Mouse (Mus musculus): ENCODE measurements around the gene Ifi205.

Gene Ifi205

GRCm38 (mm10) chr1:173973111-173973510, 58.5 kb downstream of the Ifi205 start:
- DNase-seq (ENCODE audit: low read depth, low spot score), result no peak
